Mouse (Mus musculus): ENCODE data around the gene Gm6899.

The Gm6899 gene

DNA sequence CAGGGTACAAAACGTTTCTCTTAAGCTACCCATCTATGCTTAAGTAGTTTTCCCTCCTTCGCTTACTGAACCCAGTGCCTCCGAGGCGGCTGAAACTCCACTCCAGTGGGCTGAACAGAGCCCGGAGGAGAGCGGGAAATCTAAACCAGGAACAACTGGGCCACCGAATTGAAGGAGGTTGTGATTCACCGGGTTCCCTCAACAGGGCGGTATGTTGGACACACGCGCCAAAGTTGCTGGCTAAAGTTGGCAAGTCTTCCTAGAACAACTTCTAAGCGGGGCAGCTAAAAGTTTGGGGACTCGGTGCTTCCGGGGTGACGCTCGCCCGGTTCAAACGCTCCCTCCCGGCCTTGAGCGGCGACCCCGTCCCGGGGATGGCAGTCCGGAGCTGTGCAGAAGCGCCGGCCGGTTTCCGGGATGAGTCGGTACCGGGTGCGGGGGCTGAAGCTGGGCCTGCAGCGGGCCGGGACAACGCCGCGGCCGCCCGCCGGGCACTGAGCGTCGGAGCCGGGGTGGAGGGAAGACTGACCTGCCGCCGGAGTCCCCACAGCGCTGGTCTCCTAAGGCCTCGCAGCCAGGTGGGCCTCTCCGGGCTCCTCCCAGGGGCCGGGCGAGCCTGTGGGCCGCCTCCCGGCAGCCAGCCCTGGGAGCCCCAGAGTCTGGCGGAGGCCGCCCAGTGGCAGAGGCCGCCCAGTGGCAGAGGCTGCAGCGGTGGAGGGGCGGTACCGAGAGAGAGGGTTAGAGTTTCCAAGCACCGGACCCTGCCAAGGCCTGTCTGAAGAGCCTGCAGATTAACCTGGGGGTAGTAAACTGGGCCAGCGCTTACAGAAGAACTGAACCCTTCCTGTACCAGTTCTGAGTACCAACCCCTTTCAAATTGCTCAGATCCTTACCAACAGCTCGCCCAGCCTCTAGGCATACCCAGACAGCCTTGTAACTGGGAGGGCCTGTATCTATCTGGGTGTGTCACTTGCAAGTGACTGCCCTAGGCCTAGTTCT is at the start of gene Gm6899, which contains the start of gene Vrk2:
Gm6899 (plus strand) TSS at position 181 of the 999 bp plus-strand sequence.
Vrk2 (minus strand) TSS at position 939 of the 999 bp plus-strand sequence.
- in situ Hi-C loops (cut with MseI, MboI), result no loop called here

DNA sequence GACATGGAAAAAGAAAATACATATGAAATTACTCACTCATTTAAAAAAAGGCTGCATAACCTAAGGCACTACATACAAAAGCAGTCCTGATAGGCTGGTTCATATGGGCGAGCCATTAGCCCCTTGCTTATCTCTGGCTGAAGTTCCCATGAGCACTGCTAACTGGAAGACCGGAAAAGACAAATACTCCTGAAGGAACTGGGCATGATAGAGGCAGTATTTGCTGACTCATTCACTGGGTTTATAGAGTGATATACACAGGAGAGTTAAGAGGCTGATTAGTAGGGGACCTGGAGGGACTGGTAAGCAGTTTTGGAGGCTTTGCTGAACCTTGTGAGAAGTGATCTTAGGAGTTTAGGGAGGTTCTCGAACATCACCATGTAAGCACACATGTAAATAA is 41.5 kb upstream of the Gm6899 start:
- in situ Hi-C loops (cut with MseI, MboI), result no loop called here

DNA sequence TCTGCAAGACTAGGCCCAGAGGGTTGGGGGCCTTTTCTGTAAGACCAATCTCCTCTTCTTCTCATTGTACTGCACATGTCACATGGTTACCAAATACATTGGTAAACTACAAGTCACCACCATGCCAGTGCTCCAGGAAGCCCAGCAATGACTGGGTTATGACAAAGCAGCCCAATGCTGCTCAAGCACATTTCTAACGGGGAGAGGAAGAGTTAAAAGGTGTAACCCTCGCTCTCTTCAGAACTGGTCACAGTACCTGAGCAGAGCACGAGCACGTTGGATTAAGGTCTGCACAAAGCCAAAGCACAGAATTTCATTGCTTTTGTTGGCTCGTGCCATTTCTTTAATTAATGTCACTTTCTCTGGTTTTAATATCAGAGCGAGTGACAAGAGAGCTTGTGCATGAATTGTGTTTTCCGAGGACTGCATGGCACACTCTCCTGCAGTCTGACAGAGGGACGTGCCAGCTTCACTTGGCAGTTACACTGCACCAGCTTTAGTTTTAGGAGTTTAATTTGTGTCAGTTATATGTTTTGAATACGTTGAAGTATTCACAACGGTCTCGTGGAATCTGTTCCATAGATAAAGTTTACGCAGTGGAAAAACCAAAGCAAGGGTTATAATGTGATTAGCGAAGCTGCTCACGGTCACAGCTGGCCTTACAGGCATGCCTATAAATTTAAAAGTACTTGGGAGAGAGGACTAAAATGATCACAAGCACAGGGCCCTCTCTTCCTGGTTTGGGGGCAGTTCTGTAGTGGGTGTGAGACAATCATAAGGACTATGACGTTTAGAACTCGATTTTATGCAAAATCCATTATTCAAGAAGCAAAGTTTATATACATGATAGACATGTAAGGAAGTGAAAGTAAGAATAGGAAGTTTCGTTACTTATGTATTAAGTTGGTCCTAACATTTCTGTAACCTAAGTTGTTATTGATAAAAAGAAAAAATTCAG is 7.4 kb upstream of the Gm6899 start:
- in situ Hi-C loops (cut with MseI, MboI), result no loop called here

DNA sequence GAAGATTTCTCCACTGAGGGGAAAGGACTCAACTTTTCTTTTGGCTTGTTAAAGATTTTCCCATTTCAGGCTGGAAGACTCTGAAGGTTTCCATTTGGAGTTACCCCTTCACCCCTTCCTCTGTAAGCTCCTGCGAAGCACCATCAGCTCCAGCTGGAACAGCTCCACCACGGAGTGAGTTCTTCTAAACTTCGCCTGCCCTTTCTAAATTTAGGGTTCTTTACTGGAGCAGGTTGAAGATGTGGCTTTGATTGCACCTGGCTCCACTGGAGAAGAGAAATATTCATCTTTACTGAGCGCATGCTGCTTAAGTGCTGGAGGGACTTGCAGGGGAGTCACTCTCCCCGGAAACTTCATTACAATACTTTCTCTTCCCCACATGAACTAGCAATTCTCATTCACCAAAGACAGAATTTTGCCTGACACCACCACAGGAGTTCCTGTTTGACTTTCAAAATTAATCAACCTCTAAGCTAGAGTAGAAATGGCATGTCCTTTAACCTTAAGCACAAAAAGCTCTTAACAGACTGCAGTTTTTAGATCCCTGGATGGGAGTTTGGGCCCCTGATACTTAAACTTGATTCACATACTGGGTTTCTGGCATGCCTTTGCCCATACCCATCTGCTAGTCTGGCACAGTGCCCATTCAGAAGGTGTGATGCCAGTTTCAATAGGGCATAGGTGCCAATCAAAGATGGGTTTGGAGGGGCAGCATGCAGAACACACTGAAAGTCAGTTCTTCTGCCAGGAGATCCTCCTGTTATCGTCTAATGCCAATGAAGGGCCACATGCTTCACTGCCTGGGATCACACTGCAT is 6.5 kb upstream of the Gm6899 start:
- in situ Hi-C loops (cut with MseI, MboI), result no loop called here

DNA sequence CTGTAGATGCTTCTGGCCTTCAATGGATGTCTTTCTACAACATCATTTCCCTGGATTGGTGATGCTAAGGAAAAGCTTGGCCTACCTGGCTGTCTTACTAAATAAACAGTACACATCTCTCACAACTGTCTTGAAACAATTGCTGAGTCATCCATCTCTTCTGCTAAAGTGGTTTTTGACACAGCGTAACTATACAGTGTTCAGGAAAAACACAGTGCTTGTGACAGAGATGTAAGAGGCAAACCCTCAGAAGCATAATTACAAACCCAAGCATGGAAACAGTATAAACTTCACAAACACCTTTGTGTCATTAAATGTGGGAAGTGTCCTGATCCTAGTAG is 5.9 kb upstream of the Gm6899 start:
- in situ Hi-C loops (cut with MseI, MboI), result no loop called here

DNA sequence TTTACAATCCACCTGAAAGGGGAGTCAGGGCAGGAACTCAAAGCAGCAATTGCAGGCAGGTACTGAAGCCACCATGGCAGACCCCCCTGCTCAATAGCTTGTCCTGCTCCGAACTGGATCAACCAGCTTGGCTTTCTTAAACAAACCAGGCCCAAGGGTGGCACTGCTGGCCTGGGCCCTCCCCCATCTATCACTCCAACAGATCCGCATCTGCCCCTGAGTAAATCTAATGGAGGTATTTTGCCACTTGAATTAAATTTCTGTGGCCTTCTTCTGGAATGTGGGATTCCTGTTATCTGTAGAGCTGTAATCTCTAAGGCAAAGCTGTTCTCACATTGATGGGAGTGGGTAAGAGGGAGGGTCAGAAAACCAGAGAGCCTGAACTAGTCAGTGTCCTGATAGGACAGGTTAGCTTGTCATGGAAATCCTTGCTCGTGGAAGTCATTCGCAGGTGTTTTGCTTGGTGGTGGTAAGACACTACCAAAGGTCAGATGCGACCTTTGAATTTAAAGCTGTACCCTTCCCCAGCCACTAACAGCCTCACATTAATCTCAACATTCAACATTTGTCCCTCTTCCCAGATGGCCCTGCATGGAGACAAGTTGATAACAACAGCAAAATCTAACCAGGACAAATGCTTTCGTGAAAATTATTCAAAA is 517 bp upstream of the Gm6899 start:
- in situ Hi-C loops (cut with MseI, MboI), result no loop called here

DNA sequence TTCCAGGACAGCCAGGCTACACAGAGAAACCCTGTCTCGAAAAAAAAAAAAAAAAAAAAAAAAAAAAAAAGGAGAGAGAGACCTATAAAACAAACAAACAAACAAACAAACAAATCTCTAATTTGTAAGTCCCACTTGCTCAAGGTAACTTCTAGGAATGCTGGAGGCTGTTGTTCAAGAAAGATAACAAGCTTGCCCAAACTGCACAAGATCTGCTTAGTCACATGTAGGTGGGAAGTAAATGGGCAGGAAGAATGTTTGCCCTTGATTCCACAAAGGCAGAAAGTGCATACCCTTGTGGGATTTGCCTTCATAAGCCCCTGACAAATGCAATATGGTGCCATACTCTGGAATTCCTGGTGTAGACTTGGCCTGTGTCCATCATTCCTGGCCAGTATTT is 1.4 kb downstream of the Gm6899 start:
- in situ Hi-C loops (cut with MseI, MboI), result no loop called here

DNA sequence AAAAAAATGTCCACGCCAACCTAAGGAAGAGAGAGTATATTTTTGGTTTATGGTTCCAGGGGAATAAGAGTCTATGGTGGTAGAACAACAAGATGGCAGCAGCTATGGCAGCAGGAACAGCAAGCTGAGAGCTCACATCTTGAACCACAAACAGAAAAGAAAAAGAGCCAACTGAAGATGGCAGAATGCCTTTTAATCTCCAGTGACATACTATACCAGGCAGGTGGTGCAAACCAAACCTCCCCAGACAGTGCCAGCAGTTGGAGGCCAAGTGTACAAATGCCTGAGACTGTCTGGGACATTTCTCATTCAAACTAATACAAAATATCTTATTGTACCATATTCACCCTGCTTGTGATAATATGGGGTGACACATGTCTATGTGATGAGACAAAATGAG is 3.1 kb downstream of the Gm6899 start:
- in situ Hi-C loops (cut with MseI, MboI), result no loop called here

DNA sequence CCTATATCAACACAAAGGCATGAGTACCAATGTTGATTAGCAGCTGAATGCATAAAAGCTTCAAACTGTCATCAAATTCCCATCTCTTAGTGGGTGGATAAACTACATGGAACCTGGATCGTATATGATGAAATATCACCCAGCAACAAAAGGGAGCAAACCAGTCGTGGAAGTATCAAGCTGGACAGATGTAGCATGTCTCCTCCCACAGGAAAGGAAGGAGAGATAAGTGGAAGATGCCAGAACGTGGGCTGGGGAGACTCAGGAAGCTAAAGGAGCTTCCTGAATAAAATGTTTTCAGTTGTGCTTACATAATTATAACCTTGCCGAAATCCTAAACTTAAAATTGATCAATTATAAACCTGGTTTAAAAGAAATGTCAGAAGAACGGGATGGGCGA is 4.1 kb downstream of the Gm6899 start:
- in situ Hi-C loops (cut with MseI, MboI), result no loop called here

DNA sequence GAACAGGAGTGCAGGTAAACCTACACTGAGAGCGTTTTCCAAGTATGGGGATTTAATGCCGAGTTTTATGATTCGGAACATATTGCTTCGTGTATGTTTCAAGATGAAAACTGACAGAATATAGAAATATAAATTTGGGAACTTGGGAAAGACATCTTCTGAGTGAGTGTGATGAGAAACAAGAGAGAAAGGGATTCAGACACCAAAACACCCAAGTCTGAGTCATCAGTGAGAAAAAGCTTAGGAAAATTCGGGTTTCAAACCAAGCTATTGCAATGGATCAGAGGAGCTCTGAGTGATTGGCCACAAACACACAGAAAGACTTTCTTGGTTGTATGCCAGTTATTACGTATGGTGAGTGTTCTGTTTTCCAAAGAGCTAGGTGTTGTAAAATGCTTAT is 4.7 kb downstream of the Gm6899 start:
- in situ Hi-C loops (cut with MseI, MboI), result no loop called here

DNA sequence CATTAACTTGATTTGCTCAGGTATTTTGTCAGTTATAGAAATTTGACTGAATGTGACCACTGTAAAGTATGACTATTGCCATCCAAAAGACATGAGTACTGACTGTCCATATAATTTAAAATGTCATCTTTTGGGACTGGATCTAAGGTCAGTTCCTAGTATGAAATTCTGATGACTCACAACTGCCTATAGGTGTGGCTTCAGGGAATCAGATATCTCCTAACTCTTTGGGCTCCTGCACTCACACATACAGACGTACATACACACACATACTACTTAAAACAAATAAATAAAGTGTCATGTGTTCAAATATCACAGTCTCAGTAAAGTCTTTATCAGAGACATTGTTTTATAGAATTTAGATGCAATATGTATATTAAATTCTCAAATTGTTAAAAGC is 5.8 kb downstream of the Gm6899 start:
- in situ Hi-C loops (cut with MseI, MboI), result no loop called here

DNA sequence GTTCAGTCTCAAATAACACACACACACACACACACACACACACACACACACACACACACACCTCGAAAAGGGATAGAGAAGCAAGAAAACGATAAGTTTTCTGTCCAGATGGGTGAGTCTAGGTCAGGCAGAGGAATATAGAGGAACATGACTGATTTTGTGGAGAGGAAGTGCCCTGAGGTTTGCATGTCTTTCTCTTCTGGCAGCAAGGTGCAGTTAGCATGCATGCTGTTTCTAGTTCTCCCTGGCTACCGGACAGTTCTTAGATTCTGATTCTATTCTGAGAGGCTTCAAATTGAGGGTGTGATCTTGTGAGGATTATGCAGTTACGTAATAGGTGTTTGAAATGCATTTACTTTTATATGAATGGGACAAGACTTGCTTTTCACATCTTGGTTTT is 7.7 kb downstream of the Gm6899 start:
- in situ Hi-C loops (cut with MseI, MboI), result no loop called here

DNA sequence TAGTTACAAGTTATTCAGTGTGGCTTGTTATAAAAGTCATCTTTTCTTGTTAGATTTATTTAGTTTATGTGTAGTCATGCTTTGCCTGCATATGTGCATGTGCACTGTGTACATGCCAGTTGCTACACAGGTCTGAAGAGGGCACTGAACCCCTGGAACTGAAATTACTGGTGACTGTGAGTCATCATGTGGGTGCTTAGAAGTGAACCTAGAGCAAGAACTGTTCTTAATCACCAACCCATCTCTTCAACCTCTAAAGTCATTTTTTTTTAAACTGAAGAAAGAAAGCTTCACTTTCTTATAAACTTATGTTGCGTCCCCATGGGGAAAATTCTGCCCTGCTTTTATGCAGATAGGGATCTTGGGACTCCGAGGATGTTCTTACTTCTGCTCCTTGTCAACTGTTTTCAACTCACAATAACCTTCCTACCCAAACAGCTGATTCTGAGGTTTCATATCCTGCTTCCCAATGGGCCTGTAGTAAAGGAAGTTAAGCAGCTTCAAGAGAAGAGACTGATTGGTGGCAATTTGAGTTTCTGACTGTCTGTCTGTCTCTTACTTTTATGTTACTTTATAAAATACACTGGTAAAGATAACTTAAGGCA is 8.6 kb downstream of the Gm6899 start:
- in situ Hi-C loops (cut with MseI, MboI), result no loop called here

DNA sequence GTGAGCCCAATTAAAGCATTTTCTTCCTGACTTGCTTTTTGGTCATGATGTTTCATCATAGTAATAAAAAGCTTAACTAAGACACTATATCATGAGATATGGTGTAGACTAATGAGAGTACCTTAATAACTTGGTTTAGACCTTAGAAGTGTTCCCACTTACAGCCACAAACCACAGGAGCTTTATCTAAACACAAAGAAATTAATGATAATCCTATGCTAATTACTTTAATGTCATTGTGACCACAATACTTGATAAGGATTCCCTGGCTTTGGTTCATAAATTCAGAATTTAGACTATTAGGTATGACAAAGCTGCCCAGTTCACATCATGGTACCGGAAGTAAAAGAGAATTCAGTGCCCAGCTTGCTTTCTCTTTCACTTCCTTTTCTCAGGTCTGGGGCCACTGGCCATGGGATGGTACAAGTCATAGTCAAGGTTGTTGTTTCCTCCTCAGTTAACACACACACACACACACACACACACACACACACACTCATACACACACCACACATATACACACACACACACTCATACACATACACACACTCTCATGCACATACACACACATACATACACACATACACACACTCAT is 11.1 kb downstream of the Gm6899 start:
- in situ Hi-C loops (cut with MseI, MboI), result no loop called here

DNA sequence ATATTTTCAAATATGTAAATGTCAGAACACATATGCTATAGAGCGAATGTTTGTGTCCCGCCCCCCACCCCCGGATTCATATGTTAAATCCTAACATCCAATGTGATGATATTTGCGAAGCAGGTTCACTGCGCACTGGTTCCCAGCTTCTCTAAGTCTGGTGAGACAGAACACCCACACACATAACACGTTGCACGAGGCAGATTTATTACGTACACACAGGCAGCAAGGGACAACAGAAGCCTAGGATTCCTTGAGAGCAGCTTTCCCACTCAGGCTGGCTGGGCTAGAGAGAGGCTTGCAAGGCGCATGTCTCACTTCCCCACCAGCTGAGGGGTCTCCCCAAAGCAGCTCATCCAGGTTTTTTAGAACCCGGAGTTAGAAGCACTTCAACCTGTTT is 15.8 kb downstream of the Gm6899 start:
- in situ Hi-C loops (cut with MseI, MboI), result no loop called here

DNA sequence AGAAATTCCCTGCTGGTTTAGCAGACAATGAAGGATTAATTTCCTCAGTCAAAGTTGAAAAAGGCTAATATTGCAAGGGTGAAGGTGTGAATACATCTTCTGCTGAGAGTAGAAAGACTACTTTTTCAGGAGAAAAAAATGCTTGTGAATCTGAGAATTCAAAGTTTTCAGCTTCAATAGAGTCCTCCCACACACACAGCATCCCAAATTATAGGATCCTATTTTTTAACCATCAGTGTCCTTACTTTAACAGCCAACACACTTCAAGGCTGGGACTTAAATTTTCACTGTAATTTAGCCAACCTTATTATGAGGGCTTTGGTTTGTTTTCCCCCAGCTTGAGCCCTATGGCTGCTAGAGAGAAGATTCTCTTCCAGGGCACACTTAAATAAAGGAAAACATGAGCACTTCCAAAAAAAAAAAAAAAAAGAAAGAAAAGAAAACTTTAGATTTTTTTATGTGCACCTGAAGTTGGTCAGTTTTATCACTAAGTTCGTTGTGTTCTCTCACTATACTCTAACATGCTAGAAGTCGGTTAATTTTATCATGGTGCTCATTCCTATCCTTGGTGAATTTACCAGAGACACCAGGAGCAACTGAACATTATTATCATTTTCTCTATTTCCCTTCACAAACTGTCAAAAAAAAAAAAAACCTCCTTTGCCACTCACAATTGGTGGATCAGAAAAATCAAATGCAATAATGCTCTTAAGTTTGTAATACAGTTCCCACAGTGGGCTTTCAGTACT is 25.6 kb downstream of the Gm6899 start:
- in situ Hi-C loops (cut with MseI, MboI), result no loop called here

DNA sequence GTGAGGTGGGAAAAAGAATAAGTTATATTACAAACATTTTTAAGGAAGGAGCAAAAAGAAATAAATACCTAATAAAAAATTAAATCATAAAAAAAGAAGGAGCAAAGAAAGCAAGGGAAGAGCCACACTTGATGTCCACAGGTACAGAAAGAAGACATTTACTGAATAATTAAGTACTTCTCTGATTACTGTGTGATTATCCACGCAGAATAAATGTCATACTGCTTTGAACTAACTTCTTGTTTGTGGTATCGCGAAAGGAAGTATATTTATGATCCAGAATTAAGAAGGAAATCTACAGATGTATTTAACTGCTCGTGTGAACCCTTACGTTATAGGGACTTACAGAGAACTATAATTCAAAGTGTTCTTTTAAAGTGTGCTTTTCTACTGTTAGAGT is 29.7 kb downstream of the Gm6899 start:
- in situ Hi-C loops (cut with MseI, MboI), result no loop called here

DNA sequence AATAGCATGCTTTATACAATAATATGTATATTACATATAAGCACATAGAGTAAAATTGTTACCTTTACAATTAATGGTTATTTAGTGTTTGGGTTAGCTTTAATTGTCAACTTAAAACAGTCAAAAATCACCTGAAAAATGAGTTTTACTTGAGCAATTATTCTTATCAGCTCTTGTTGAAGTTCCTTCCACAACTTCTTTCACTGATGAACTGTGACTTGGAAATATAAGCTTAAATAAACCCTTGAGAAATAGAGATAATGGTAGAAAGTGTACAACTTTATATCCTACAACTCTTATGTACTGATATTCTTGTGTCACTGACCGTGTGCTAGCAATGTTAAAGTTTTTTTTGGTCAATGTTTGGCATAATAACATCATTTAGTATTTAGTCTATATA is 43.2 kb downstream of the Gm6899 start:
- in situ Hi-C loops (cut with MseI, MboI), result no loop called here

DNA sequence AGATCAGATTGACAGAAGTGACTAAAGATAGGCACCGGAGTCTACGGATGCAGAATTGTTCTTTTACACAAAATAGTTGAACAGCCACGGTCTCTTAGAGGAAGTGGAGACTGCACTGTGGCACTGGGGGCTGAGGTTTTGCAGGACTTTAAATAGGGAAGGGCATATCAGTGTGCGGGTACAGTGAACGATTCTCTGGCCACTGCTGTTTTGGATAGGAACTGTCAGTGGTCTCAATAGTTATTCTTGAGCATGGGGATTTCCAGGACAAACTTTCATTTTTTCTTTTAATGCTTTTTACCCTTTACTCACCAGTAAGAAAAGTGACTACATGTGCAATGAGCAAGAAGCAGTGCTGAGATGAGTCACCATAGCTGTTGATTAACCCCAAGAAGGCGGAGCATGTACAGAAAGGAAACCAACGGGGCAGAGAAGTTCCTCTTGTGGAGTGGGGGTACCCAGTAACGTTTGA is 47.3 kb downstream of the Gm6899 start:
- in situ Hi-C loops (cut with MseI, MboI), result no loop called here

Measured in mouse trophoblast stem cell (cell line).